In genomic region chr6:85160201-85160923, GRCm38 (mm10) we compare ENCODE assay signal across 9 mouse cellular contexts. TPM values are rescaled to one million over a fixed set of nuclear protein-coding genes. Genes with fewer than 3 reads are reported as not detected.
A peak's percentile ranks its signal among the peaks of the same experiment; 100 is the strongest.
DNase-seq lines count a peak whose midpoint lies in the region; TF ChIP-seq lines count a peak whose summit lies in the region.
"Had no signal": no experiment of that assay in that cellular context is flagged by ENCODE, and none has a peak within 500 bp of the region (broad histone marks: within the 10 kb centered on the region; RNA-seq: fewer than 3 reads in every experiment).

No protein-coding gene starts in this region.

- TF ChIP-seq CTCF in lung, adult 2 months (IDR thresholded peaks at IDR 0.05; ENCODE audit: insufficient read depth, low read length) = peak; percentile 60

- WGBS in lung, adult 2 months = 40% methylated on average over 4 of the region's 4 CpGs

- H3K4me1 ChIP-seq in lung, adult 2 months (ENCODE audit: control insufficient read depth, insufficient read depth, low read length) = no peaks in the 10 kb centered on the region

- TF ChIP-seq POLR2A in lung, adult 2 months (IDR thresholded peaks at IDR 0.05; ENCODE audit: borderline replicate concordance, extremely low read depth, low read depth, low read length) = no peak

- peak; percentile 46 to 57 for DNase-seq in CD8-positive naive resting alpha-beta T cell, adult 2 months (ENCODE audit: low read depth in 2 of 2, low spot score in 2 of 2)
- peak; percentile 62 to 91 for DNase-seq in adrenal gland, adult (ENCODE audit: inconsistent age in 2 of 2, low spot score in 1 of 2)
- DNase-seq in embryo, embryonic 11 days = peak; percentile 83
- peak; percentile 48 to 77 for DNase-seq in gastrocnemius, postnatal 4 days (ENCODE audit: low spot score in 2 of 2)
- peak; percentile 82 to 91 for DNase-seq in kidney, postnatal 36 days
- peak; percentile 61 for DNase-seq in lung, adult 2 months
- peak; percentile 68 for DNase-seq in retina, postnatal 7 days (ENCODE audit: low read depth, low spot score)
- peak; percentile 41 for DNase-seq in urinary bladder, adult 2 months (ENCODE audit: low spot score)

- no peak overlapping the region for H3K4me3 ChIP-seq in lung, adult 2 months (replicated peaks; ENCODE audit: extremely low read depth, low read depth, low read length)
- H3K4me3 ChIP-seq: limb, embryonic 15.5 days had no signal

RNA-seq across cellular contexts. Expression of gene Spr, which starts 22.8 kb away (rescaled TPM):
- total RNA-seq in gastrocnemius, postnatal 4 days (2021) = 10 to 100 TPM; 18.7 to 23.5 TPM
- polyA plus RNA-seq in lung, adult 2 months (2012; rRNA removed) = 33.2 and 33.6 TPM in 2 replicates
- polyA plus RNA-seq in urinary bladder, adult 2 months (2012; rRNA removed) = 12.5 and 24.3 TPM in 2 replicates

RNA-seq across cellular contexts. Expression of gene Emx1, which starts 26.9 kb away (rescaled TPM):
- not detected for total RNA-seq in gastrocnemius, postnatal 4 days (2021)
- not detected in 2 replicates for polyA plus RNA-seq in lung, adult 2 months (2012; rRNA removed)
- 0.04 TPM in 1 of 2 replicates, not detected in the other for polyA plus RNA-seq in urinary bladder, adult 2 months (2012; rRNA removed)
